Mouse (Mus musculus) lung, adult 2 months (tissue): ENCODE measurements at regions not wholly inside any gene's neighbourhood (a gene's known extent, or its start where the extent isn't known, plus 50 kb on each side); places are given as distances from the start of the nearest gene placed in this dataset.

Source experiments
- DNase-seq: peaks from one replicate; pipeline ENCODE4 v3.0.0; 2022
- H3K4me1 ChIP-seq: fragments of 200-500 bp; 2 replicates; pipeline ENCODE4 v1.6.1; 2011; ENCODE audit warnings: low read length; ENCODE audit not compliant: control insufficient read depth, insufficient read depth
- H3K4me3 ChIP-seq: fragments of 200-500 bp; replicated peaks from 2 replicates; pipeline ENCODE3; 2011; ENCODE audit warnings: low read depth, mild to moderate bottlenecking, control low read depth, low read length; ENCODE audit errors: extremely low read depth
- CTCF ChIP-seq: fragments of 200-500 bp; IDR thresholded peaks from 2 replicates; pipeline ENCODE4 v1.5.1; 2011; ENCODE audit warnings: mild to moderate bottlenecking, low read length, control low read depth; ENCODE audit not compliant: insufficient read depth
- POLR2A ChIP-seq: fragments of 200-500 bp; IDR thresholded peaks from 2 replicates; pipeline ENCODE4 v1.6.1; 2011; ENCODE audit warnings: low read depth, mild to moderate bottlenecking, control low read depth, low read length, borderline replicate concordance; ENCODE audit errors: extremely low read depth
- WGBS: fragments of 180-500 bp; shearing (Covaris S2); methylation state at CpG from one replicate; pipeline ENCODE4 v1.1.7; 2018; 5-methylcytosine and 5-hydroxymethylcytosine counted together

DNA sequence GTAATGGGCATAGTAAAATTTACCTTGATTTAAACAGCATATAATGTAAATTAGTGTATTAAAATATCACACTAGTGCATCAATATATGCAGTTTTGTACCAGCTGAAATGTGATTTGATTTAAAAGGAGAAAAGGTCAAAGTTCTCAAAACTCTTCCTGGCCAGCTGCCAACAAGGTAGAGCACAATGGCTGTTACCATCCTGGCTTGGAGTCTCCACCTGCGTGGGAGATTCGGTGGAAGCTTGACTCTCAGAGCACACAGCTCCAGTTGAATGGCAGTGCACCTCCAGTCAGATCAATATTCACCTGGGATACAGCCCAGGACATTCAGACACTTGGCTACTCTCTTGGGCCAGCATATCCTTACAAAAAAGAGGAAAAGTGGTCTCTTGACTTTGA lies 220.8 kb downstream of the Atp6ap1l start:
- TF ChIP-seq CTCF (no peak), POLR2A (no peak)
- WGBS = 81% methylated on average over 2 of the region's 2 CpGs
- Histone ChIP-seq H3K4me3 (no peak overlapping the region), H3K4me1 (no peaks in the 10 kb centered on the region)
- no peak for DNase-seq

DNA sequence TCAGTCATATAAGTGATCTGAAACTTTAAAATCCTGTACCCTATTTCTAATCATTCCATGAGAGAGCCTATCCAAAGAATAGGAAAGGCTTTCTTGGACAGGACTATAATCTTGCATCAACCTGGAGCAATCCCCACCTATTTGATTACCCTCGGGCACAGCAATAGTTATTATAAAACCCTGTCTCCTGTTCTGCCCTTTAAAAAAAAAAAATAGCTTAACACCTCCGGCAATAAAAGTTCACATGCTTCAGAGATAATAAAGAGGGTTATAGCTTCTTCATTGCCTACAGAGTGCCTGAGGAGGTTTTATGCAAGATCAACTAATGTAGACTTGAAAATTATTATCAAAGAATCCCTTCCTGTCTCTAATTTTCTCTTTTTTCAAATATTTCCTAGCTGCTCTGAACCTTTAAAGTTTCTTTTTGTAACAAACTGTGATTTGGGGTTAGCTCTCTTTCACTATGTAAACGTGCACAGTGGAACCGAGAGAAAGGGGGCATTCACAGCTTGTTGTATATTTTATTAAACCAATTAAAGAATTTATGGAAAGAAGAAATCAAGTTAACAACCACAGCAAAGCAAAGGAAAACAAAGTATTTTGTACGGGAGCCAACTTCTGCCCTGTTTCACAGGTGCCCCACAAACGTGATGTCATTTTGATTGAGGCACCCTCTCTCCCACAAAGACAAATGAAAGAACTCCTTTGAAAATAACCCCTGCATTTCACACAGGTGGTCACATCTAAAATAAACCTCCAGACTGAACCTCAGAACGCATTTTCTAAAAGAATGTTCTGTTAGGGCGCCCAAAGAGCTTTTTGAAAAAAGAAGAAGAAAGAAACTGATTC lies 225.8 kb downstream of the Atp6ap1l start:
- 55% methylated on average over 8 of the region's 8 CpGs for WGBS
- no peak for DNase-seq
- TF ChIP-seq POLR2A (no peak), CTCF (no peak)
- Histone ChIP-seq H3K4me3 (no peak overlapping the region), H3K4me1 (no peaks in the 10 kb centered on the region)

DNA sequence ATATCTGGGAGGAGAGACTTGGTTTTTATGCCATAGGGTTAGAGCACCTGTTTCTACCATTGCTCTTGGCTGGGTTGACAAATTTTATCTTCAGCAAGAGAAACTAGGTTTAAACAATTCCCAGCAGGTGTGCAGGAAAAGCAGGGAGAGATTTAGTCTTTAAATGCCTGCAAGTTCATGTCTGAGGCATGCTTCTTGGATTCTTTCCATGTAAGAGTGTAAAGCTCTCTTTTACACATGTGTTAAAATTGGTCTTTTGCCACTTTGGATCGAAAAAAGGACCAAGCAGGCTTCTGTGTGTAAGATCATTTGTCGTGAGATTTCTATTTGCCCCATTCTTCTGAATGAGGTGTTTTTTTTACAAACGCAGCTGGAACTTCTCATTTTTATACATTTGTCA lies 231.3 kb downstream of the Atp6ap1l start:
- DNase-seq = no peak
- 56% methylated on average over 3 of the region's 3 CpGs for WGBS
- Histone ChIP-seq H3K4me3 (no peak overlapping the region), H3K4me1 (no peaks in the 10 kb centered on the region)
- no peak for TF ChIP-seq CTCF
- no peak for TF ChIP-seq POLR2A

DNA sequence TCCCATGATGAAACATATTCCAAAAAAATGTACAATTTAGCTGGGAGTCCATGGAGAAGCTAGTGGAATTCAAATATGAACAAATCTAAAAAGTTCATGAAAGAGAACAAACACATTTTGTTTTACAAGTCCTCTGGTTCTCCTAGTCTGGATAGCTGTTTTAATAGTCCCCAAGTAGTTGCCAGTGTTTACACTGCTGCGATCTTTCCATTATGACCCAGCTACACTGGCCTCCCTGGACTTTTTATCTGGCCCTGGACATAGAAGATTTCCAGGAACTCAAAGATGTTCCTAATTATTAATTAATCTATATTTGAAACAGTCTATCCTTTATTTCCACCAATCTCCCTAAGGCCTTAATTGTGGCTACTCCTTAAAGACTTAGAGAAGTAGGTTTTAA lies 232.1 kb downstream of the Atp6ap1l start:
- Histone ChIP-seq H3K4me1 (no peaks in the 10 kb centered on the region), H3K4me3 (no peak overlapping the region)
- no peak for DNase-seq
- no peak for TF ChIP-seq POLR2A
- no peak for TF ChIP-seq CTCF
- 68% methylated on average over 1 of the region's 1 CpGs for WGBS

DNA sequence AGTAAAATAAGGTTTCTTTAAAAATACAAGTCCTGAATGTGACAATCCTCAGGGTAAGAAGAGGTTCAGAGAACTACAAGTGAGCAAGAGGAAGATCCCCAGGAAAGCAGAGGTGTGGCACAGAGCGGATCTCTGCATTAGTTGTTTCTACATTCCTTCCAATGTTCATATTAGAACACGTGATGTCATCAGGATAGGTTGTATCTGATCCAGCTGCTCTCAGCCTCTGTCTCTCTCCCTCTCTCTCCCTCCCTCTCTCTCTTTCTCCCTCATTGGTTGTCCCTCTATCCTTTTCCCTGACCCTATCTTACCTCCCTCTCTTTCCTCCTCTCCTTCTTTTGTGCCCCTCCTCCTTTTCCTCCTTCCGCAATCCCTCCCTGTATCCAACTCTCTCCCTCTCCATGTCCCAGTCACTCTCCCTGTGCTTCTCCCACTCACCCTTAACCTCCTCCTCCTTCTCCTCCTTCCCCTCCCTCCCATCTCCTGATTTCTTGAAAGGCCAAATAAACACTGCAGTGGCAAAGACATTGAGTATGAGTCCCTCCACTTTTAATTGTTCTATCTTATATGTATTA lies 243.5 kb downstream of the Atp6ap1l start:
- H3K4me3 ChIP-seq = no peak overlapping the region
- TF ChIP-seq CTCF = no peak
- no peak for TF ChIP-seq POLR2A
- no peak for DNase-seq
- 66% methylated on average over 3 of the region's 3 CpGs for WGBS
- H3K4me1 ChIP-seq = no peaks in the 10 kb centered on the region

DNA sequence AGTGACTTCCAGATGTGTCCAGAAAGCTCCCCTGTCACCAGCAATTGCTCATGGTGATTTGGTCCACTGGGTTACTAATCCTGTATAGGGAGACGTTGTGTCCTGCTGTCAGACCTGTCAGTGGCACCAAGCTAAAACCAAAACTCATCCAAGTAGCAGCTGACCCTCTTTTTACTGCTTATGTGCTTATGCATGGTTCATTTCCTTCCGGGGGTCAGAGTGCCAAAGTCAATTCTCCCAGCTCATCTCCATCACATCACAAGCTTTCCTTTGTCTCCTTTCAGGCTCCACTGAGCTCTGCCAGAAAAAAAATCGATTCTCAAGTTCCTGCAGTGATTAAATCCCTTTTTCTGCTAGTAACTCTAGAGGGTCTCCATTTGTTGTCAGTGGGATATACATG lies 244.2 kb downstream of the Atp6ap1l start:
- DNase-seq = no peak
- no peak overlapping the region for H3K4me3 ChIP-seq
- WGBS = 34% methylated on average over 3 of the region's 3 CpGs

DNA sequence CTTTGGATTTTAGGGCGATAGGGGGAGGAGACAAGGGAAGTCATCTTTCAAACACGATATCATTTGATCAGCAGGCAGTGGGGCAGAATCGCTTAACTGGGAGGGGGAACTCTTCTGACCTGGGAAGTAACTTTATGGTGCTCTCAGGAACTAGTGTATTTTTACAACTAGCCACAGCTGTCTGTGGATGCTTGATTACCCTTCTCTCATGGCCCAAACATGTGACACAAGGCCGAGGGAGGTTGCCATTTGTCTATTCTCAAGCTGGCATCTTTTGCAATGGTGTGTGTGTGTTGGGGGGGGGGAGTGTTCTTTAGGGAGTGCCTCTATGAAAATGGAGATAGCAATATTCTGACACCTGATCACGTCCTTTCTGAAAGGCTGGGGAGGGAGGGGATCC lies 246.1 kb downstream of the Atp6ap1l start:
- Histone ChIP-seq H3K4me3 (no peak overlapping the region), H3K4me1 (no peaks in the 10 kb centered on the region)
- TF ChIP-seq CTCF = no peak
- TF ChIP-seq POLR2A = no peak
- 79% methylated on average over 5 of the region's 5 CpGs for WGBS
- DNase-seq = no peak

More for the DNA sequence above, 244.2 kb downstream of the Atp6ap1l start:
- no peaks in the 10 kb centered on the region for H3K4me1 ChIP-seq
- TF ChIP-seq POLR2A (no peak), CTCF (no peak)

DNA sequence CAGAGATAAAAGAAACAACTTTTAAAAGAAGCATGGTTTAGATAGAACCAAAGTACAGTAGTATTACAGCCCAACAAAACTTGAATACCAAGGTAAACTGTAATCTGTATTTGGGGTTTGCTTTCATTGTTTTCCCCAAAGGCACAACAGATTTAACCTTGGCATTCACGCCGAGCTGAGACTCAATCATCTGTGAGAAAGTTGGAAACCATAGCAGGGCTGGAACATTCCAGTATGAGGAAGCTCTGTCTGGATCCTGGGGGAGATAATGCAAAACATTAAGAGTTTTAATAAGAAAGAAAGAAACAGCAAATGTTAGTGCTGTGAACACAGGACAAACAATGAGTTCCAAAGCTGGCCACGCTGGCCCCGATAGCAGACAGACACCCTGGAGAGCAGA lies 258.8 kb downstream of the Atp6ap1l start:
- no peak for DNase-seq
- TF ChIP-seq POLR2A (no peak), CTCF (no peak)
- Histone ChIP-seq H3K4me3 (no peak overlapping the region), H3K4me1 (no peaks in the 10 kb centered on the region; the same call in 1 of the 2 replicates)
- 61% methylated on average over 4 of the region's 4 CpGs for WGBS

DNA sequence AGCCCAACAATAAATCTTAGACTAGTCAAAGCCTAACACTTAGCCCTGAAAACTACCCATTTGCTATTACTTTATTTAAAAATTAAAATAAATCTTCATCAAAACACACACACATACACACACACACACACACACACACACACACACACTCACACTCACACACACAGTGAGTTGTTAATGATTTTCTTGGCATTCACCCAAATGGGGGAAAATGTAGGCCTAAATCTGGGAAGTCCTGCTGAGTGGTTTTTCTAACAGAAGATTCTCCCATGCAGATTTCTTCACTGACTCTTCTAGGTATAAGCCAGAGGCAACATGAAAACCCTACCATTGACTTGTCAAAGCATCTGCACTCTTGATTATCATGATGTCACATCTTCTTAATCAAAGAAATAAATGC lies 260.9 kb downstream of the Atp6ap1l start:
- no peak for TF ChIP-seq POLR2A
- no peak for TF ChIP-seq CTCF
- H3K4me3 ChIP-seq = no peak overlapping the region
- no peak for DNase-seq
- no peaks in the 10 kb centered on the region; the same call in 1 of the 2 replicates for H3K4me1 ChIP-seq
